12 mouse cellular contexts compared by ENCODE assay signal in genomic region chr15:83520861-83521382, GRCm38 (mm10).
"Had no signal": no experiment of that assay in that cellular context is flagged by ENCODE, and none has a peak within 500 bp of the region (broad histone marks: within the 10 kb centered on the region; RNA-seq: fewer than 3 reads in every experiment).

No protein-coding gene starts in this region.

- H3K4me3 ChIP-seq: kidney, embryonic 15.5 days; limb, embryonic 15.5 days; liver, embryonic 13.5 days; midbrain, embryonic 13.5 days; myocyte; neural tube, embryonic 15.5 days had no signal

- ATAC-seq: midbrain, embryonic 13.5 days had no signal

- H3K9me3 ChIP-seq: kidney, embryonic 15.5 days; limb, embryonic 15.5 days; liver, embryonic 13.5 days; midbrain, embryonic 13.5 days; neural tube, embryonic 15.5 days had no signal

- H3K9ac ChIP-seq: kidney, embryonic 15.5 days; limb, embryonic 15.5 days; liver, embryonic 13.5 days; midbrain, embryonic 13.5 days; neural tube, embryonic 15.5 days had no signal

- DNase-seq: kidney, adult 2 months; kidney, postnatal 14 days; liver, embryonic 13.5 days; lung, adult 18-20 months; right cerebral cortex, adult 18-20 months; right cerebral cortex, postnatal 25 days; thymus, postnatal 36 days had no signal

- H3K36me3 ChIP-seq: kidney, embryonic 15.5 days; limb, embryonic 15.5 days; liver, embryonic 13.5 days; midbrain, embryonic 13.5 days; neural tube, embryonic 15.5 days had no signal

- H3K27ac ChIP-seq: kidney, embryonic 15.5 days; limb, embryonic 15.5 days; liver, embryonic 13.5 days; midbrain, embryonic 13.5 days; neural tube, embryonic 15.5 days had no signal

- H3K4me2 ChIP-seq: kidney, embryonic 15.5 days; limb, embryonic 15.5 days; liver, embryonic 13.5 days; midbrain, embryonic 13.5 days; neural tube, embryonic 15.5 days had no signal
